8 mouse cellular contexts compared by ENCODE assay signal in genomic region chr1:171234126-171234525, GRCm38 (mm10). TPM values are rescaled to one million over a fixed set of nuclear protein-coding genes. Genes with fewer than 3 reads are reported as not detected.
DNase-seq lines count a peak whose midpoint lies in the region; ATAC-seq lines count a peak whose summit lies in the region.

Gene Fcer1g, minus strand, starts transcription at chr1:171234365.

- no peak within 1 kb of the TSS for H3K9ac ChIP-seq in forebrain, embryonic 15.5 days (replicated peaks)

- no peak within 1 kb of the TSS for H3K27ac ChIP-seq in forebrain, embryonic 15.5 days (replicated peaks)

- no peak within 1 kb of the TSS for H3K4me2 ChIP-seq in forebrain, embryonic 15.5 days (replicated peaks)

- H3K9me3 ChIP-seq in forebrain, embryonic 15.5 days: no peaks in the 10 kb centered on the region
- H3K9me3 ChIP-seq in megakaryocyte, embryonic 14.5 days: no peaks in the 10 kb centered on the region

- 93% methylated on average over 14 of the region's 14 CpGs for WGBS in forebrain, embryonic 15.5 days

- H3K4me3 ChIP-seq in forebrain, embryonic 15.5 days: no peak within 1 kb of the TSS
- H3K4me3 ChIP-seq in megakaryocyte, embryonic 14.5 days (replicated peaks): peak within 1 kb of the TSS; percentile 91

- no peak for ATAC-seq in forebrain, embryonic 15.5 days (replicated peaks)

- no peak for DNase-seq in gastrocnemius, postnatal 4 days (ENCODE audit: low spot score in 2 of 2)
- DNase-seq in gastrocnemius, adult 18-20 months (ENCODE audit: low spot score): no peak
- DNase-seq in adrenal gland, adult (ENCODE audit: inconsistent age in 2 of 2, low spot score in 1 of 2): peak; percentile 51 to 64
- DNase-seq in layer of hippocampus, adult 9-11 months: peak; percentile 73
- DNase-seq in urinary bladder, adult 18-20 months (ENCODE audit: low spot score in 2 of 2): no peak
- no peak for DNase-seq in ovary, postnatal 14 days (ENCODE audit: low spot score)

- H3K36me3 ChIP-seq in forebrain, embryonic 15.5 days: peaks cover 51% of the 10 kb centered on the region
- peaks cover 71% of the 10 kb centered on the region for H3K36me3 ChIP-seq in megakaryocyte, embryonic 14.5 days (replicated peaks; ENCODE audit: low read length)

- no peaks in the 10 kb centered on the region for H3K27me3 ChIP-seq in forebrain, embryonic 15.5 days
- H3K27me3 ChIP-seq in megakaryocyte, embryonic 14.5 days (replicated peaks): no peaks in the 10 kb centered on the region

- no peaks in the 10 kb centered on the region for H3K4me1 ChIP-seq in forebrain, embryonic 15.5 days
- H3K4me1 ChIP-seq in megakaryocyte, embryonic 14.5 days: peaks cover 74% of the 10 kb centered on the region

RNA-seq across cellular contexts. Expression of gene Fcer1g, which starts in this region (rescaled TPM):
- 10 to 100 TPM; 18.7 to 28.7 TPM for total RNA-seq in gastrocnemius, postnatal 4 days (2021)
- total RNA-seq in gastrocnemius, adult 18-20 months (2021): 1 to 10 TPM; 2.2 to 4.9 TPM
- polyA plus RNA-seq in forebrain, embryonic 15.5 days (2015; fragmentation: Nextera tagmentation; extraction: Ambion mirVana): 19.6 and 22.0 TPM in 2 replicates
- 12.9 and 57.4 TPM in 2 replicates for polyA plus RNA-seq in megakaryocyte, embryonic 14.5 days (2012; ENCODE audit: insufficient read depth, low replicate concordance)

Comparison
In these comparisons a context has a peak if more than half of its experiments do, and no peak if none do; other contexts are left out.
1. DNase-seq: peak in adrenal gland, adult (2 of 2) and layer of hippocampus, adult 9-11 months (single experiment); none in gastrocnemius, postnatal 4 days (0 of 2), gastrocnemius, adult 18-20 months (single experiment), urinary bladder, adult 18-20 months (0 of 2) and ovary, postnatal 14 days (single experiment).